Mouse (Mus musculus) monocyte, adult 2 months (primary cell): Measurements from ENCODE around the gene AC109138.7.

Source experiments
- DNase-seq, 2 experiments: peaks; one replicate each; pipeline ENCODE4 v3.0.0; 2022; ENCODE audit warnings: low spot score in 2 of 2, low read depth in 1 of 2

Gene AC109138.7

GRCm38 (mm10) chr19:4214071-4214770 is at the start of gene AC109138.7, which contains the start of gene Clcf1:
AC109138.7 (plus strand) TSS chr19:4214357.
Clcf1 (plus strand) TSS chr19:4214238.
- no peak for DNase-seq

GRCm38 (mm10) chr19:4164721-4165120 is 49.4 kb upstream of the AC109138.7 start:
- DNase-seq, result no peak

GRCm38 (mm10) chr19:4166678-4167476 is 47.3 kb upstream of the AC109138.7 start:
- DNase-seq, result no peak

GRCm38 (mm10) chr19:4169378-4169784 is 44.8 kb upstream of the AC109138.7 start:
- DNase-seq, result peak; percentile 98

- no peak for DNase-seq
Measured at GRCm38 (mm10) chr19:4169810-4170209, 44.3 kb upstream of the AC109138.7 start.

- no peak for DNase-seq
Measured at GRCm38 (mm10) chr19:4170723-4171392, 43.3 kb upstream of the AC109138.7 start.

GRCm38 (mm10) chr19:4171393-4172290 is 42.5 kb upstream of the AC109138.7 start:
- peak in 1 of 2 experiments; percentile 30 for DNase-seq

- DNase-seq, result no peak
Measured at GRCm38 (mm10) chr19:4172925-4173324, 41.2 kb upstream of the AC109138.7 start.

GRCm38 (mm10) chr19:4175368-4175947 is 38.7 kb upstream of the AC109138.7 start, which contains the start of gene Carns1:
Carns1 (minus strand) TSS chr19:4175479.
- DNase-seq, result no peak

GRCm38 (mm10) chr19:4180411-4180810 is 33.7 kb upstream of the AC109138.7 start:
- no peak for DNase-seq

- peak; percentile 76 to 82 for DNase-seq
Measured at GRCm38 (mm10) chr19:4181892-4182291, 32.3 kb upstream of the AC109138.7 start.

- DNase-seq, result no peak
Measured at GRCm38 (mm10) chr19:4183689-4184088, 30.5 kb upstream of the AC109138.7 start.

- DNase-seq, result no peak
Measured at GRCm38 (mm10) chr19:4184976-4185975, 28.9 kb upstream of the AC109138.7 start.

- DNase-seq, result no peak
Measured at GRCm38 (mm10) chr19:4187303-4187702, 26.9 kb upstream of the AC109138.7 start.

GRCm38 (mm10) chr19:4189051-4189620 is 25.0 kb upstream of the AC109138.7 start:
- DNase-seq, result no peak

GRCm38 (mm10) chr19:4190831-4191334 is 23.3 kb upstream of the AC109138.7 start, which contains the start of gene Tbc1d10c:
Tbc1d10c (minus strand) TSS chr19:4191284.
- peak; percentile 38 to 62 for DNase-seq

GRCm38 (mm10) chr19:4191528-4192250 is 22.5 kb upstream of the AC109138.7 start, which contains the start of gene Ppp1ca:
Ppp1ca (plus strand) TSS chr19:4192065.
- peak; percentile 88 to 89 for DNase-seq
